Mouse (Mus musculus): ENCODE measurements around the gene Atxn1.

GRCm38 (mm10) chr13:45931215-45931614, 33.6 kb downstream of the Atxn1 start:
- no peak for TF ChIP-seq CTCF (conservative IDR thresholded peaks at IDR 0.05 in 1 of 2, IDR thresholded peaks at IDR 0.05 in 1 of 2; ENCODE audit: low read depth in 2 of 2, low read length in 2 of 2)
- no peak for TF ChIP-seq POLR2A (IDR thresholded peaks at IDR 0.05; ENCODE audit: low read depth, low read length)
- no peak for TF ChIP-seq EP300 (IDR thresholded peaks at IDR 0.05; ENCODE audit: low read length)
- TF ChIP-seq ETS1 (conservative IDR thresholded peaks at IDR 0.05; ENCODE audit: low read depth, low read length), result no peak
